Mouse (Mus musculus) kidney, embryonic 16.5 days (tissue): ENCODE data around the gene Arf3. TPM values are rescaled to one million over a fixed set of nuclear protein-coding genes. Genes with fewer than 3 reads are reported as not detected.

Experiments used
- ATAC-seq: fragments of 200-750 bp; cut with Nextera tagmentation; 2 replicates; pipeline ENCODE4 v1.8.0; 2017; ENCODE audit warnings: moderate TSS enrichment; ENCODE audit not compliant: low FRiP score, low TSS enrichment
- H3K27ac ChIP-seq: fragments of 300-500 bp; sonication (generic); 2 replicates; pipeline ENCODE4 v1.5.1; 2014; ENCODE audit warnings: low read length
- H3K27me3 ChIP-seq: fragments of 300-500 bp; sonication (generic); 2 replicates; pipeline ENCODE4 v1.6.1; 2014; ENCODE audit warnings: low read length, control low read depth, mixed read lengths; ENCODE audit not compliant: insufficient read depth
- H3K36me3 ChIP-seq: fragments of 300-500 bp; sonication (generic); 2 replicates; pipeline ENCODE4 v1.6.1; 2014; ENCODE audit warnings: low read length, control low read depth, mixed read lengths; ENCODE audit not compliant: insufficient read depth
- H3K4me1 ChIP-seq: fragments of 300-500 bp; sonication (generic); 2 replicates; pipeline ENCODE4 v1.6.1; 2014; ENCODE audit warnings: low read length, control low read depth, mixed read lengths; ENCODE audit not compliant: insufficient read depth
- H3K4me2 ChIP-seq: fragments of 300-500 bp; sonication (generic); replicated peaks from 2 replicates; pipeline ENCODE4 v1.6.1; 2014; ENCODE audit warnings: low read depth, low read length
- H3K4me3 ChIP-seq: fragments of 300-500 bp; sonication (generic); 2 replicates; pipeline ENCODE4 v1.5.1; 2014; ENCODE audit warnings: mild to moderate bottlenecking, low read length
- H3K9ac ChIP-seq: fragments of 300-500 bp; sonication (generic); replicated peaks from 2 replicates; pipeline ENCODE4 v1.6.1; 2014; ENCODE audit warnings: low read length
- H3K9me3 ChIP-seq: fragments of 300-500 bp; sonication (generic); 2 replicates; pipeline ENCODE4 v1.6.1; 2016; ENCODE audit warnings: low read length, control low read depth
- WGBS: fragments of 180-500 bp; shearing (Covaris S2); extraction: QIAGEN DNeasy Blood & Tissue Kit; methylation state at CpG from one replicate; pipeline ENCODE4 v1.1.7; 2014; 5-methylcytosine and 5-hydroxymethylcytosine counted together
- polyA plus RNA-seq: library from polyadenylated mRNA; unstranded; fragments of >200 nt; fragmentation: Nextera tagmentation; extraction: Ambion mirVana; gene quantifications from 2 replicates; pipeline ENCODE4 v1.2.1, GENCODE M21; 2015

Gene Arf3
- polyA plus RNA-seq, 1 experiment from 2014 or later, result 56.3 TPM

DNA sequence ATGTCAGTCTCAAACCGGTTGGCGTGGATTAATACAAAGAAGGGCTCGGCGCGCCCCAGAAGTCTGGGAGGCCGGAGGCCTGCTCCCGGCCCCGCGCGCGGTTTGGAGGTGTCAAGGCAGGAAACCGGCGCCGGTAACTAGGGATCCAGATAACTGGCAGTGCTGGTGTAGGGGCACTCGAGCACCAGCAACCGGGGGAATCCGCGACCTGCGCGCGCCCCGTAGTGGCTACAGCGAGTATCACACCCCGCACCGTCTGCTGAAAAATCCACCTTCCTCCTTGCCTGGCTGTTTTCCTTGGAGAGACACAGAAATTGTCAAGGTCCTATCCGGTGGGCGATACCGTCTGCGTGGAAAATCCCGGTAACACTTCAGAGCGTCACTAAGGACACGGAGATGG, 41.0 kb upstream of the Arf3 start:
- peak overlapping the region; percentile 33 for H3K4me2 ChIP-seq
- no peaks in the 10 kb centered on the region for H3K36me3 ChIP-seq
- ATAC-seq, result no peak
- no peaks in the 10 kb centered on the region for H3K9me3 ChIP-seq
- peaks cover 99% of the 10 kb centered on the region for H3K27me3 ChIP-seq
- no peak overlapping the region for H3K9ac ChIP-seq
- peak overlapping the region; percentile 18 for H3K4me3 ChIP-seq
- H3K27ac ChIP-seq, result no peak overlapping the region
- under 1% methylated on average over 32 of the region's 32 CpGs for whole genome bisulfite sequencing
- peaks cover 36% of the 10 kb centered on the region for H3K4me1 ChIP-seq

DNA sequence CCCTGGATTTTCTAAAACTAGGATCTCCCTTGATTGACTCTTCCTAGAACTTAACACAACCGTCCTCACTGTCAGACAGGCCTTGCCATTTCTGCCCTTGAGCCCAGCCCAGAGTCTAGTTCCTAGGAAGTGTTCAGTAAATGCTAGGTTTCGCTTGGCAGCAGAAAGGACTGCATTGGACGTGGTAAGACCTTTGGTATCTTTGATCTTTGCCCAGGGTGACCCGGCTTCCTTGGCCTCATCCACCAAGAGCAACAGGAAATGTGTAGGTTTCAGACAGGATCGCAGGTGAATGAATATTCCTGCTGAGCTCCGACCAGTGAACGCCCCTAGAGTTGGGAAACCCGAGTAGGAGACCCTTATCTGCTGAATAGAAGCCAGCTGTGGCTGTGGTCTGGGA, 39.9 kb upstream of the Arf3 start:
- Histone ChIP-seq H3K27me3 (peaks cover 99% of the 10 kb centered on the region), H3K4me2 (no peak overlapping the region), H3K4me1 (peaks cover 30% of the 10 kb centered on the region), H3K36me3 (no peaks in the 10 kb centered on the region), H3K4me3 (no peak overlapping the region), H3K27ac (no peak overlapping the region), H3K9ac (no peak overlapping the region), H3K9me3 (no peaks in the 10 kb centered on the region)
- ATAC-seq, result no peak
- 3% methylated on average over 8 of the region's 8 CpGs for WGBS

DNA sequence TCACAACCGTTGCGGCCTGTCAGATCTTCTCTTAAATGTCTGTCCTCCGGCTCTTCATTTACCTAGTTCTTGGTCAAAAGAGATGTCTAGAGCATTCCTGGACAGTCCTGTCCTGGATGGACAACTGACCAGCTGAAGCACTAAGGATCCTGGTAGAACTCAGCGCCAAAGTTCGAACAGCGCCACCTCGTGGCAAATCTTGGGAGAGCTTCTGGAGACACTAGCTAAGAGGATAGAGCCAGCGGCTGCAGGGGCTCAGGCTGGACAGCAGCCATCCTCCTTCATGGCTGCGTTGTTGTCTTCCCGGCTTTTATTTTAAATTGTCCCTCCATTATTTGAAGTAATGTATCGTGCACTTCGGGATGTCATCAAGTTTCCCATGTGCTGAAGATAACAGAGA, 36.4 kb upstream of the Arf3 start:
- H3K4me1 ChIP-seq, result peaks cover 7% of the 10 kb centered on the region; the same call in 1 of the 2 replicates
- peaks cover 98% of the 10 kb centered on the region for H3K27me3 ChIP-seq
- WGBS, result 8% methylated on average over 12 of the region's 12 CpGs
- H3K9ac ChIP-seq, result no peak overlapping the region
- H3K27ac ChIP-seq, result no peak overlapping the region
- H3K9me3 ChIP-seq, result no peaks in the 10 kb centered on the region
- peak; percentile 52; the same call in 1 of the 2 replicates for ATAC-seq
- H3K36me3 ChIP-seq, result no peaks in the 10 kb centered on the region
- H3K4me2 ChIP-seq, result no peak overlapping the region
- H3K4me3 ChIP-seq, result no peak overlapping the region

DNA sequence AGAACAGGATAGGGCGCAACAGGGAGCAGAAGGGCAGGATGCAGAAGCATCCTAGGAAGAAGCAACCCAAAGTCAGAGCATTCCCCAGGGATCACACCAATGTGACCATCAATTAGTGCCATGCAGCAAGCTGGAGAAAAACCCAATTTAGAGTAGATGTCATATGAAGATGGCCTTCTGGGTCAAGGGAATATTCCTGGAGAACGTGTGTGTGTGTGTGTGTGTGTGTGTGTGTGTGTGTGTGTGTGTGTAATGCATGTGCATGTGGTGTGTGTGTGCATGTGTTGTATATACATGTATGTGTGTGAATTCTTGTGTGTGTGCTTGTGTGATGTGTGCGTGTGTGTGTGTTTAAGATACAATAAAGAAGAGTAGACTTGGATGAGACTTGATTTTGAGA, 35.9 kb upstream of the Arf3 start:
- peaks cover 99% of the 10 kb centered on the region for H3K27me3 ChIP-seq
- no peak overlapping the region for H3K27ac ChIP-seq
- H3K36me3 ChIP-seq, result no peaks in the 10 kb centered on the region
- no peak overlapping the region for H3K4me2 ChIP-seq
- 41% methylated on average over 3 of the region's 3 CpGs for WGBS
- no peak overlapping the region for H3K4me3 ChIP-seq
- no peak overlapping the region for H3K9ac ChIP-seq
- H3K9me3 ChIP-seq, result no peaks in the 10 kb centered on the region
- H3K4me1 ChIP-seq, result peaks cover 7% of the 10 kb centered on the region; the same call in 1 of the 2 replicates
- no peak for ATAC-seq

DNA sequence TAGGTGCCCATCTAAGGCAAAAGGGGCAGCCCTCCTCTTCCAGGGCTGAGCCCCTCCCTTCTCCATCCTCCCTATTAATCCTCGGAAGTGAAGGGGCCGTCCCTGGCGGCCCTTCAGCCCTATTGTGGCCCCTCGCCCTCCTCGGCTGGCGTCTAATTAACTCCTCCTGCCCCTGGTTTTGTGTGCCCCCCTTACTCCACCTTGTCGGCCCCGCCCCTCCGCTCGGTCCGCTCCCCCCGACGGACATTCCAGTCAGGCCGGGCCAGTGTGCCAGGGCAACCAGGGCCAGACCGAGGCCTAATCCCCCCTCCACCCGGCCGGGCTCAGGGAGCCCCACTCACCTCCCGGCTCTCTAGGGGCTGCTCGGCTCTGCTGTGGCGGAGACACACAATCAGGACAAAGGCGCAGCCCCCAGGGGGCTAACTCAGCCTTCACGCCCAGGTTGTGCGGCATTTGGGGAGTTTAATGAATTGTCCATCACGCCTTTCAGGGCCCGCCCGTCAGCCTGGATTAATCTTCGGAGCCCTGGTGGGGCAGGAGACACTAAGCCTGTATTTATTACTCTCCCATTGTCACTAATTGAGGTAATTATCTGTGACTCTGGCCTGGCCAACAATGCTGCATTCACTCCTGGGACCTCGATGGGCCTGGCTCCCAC, 35.0 kb upstream of the Arf3 start:
- WGBS, result 1% methylated on average over 28 of the region's 28 CpGs
- ATAC-seq, result no peak
- H3K27me3 ChIP-seq, result peaks cover 99% of the 10 kb centered on the region

DNA sequence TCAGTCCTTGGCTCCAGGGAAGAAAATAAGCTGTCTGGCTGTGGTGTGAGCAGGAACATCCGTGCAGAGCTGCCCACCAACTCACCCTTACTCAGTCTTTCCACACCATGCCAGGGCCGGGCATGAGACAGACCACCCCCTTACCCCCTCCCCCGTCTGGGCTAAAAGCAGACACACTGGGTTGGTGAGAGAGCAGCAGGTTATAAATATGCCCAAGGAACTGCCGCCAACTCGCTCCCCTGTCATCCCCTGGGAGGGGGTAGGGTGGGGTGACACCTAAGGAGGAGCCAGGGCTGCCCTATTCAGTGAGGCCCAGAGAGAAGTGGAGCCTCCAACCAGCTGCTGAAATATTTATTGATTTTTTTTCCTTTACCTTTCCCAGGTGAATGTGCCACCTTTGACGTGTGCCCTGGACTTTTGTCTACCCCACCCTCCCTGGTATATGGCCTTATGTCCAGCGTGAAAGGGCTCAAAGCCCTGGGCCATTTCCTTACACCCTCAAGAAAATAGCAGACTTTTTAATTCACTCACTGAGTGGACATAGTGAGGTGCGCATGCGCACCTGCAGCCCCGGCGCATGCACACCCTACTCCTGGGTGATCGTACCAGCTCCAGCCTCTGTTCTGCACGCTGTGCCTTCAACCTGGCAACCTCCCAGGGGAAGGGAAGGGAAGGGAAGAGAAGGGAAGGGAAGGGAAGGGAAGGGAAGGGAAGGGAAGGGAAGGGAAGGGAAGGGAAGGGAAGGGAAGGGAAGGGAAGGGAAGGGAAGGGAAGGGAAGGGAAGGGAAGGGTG, 34.0 kb upstream of the Arf3 start:
- no peak overlapping the region for H3K9ac ChIP-seq
- H3K27me3 ChIP-seq, result peaks cover 99% of the 10 kb centered on the region
- peaks cover 17% of the 10 kb centered on the region for H3K4me1 ChIP-seq
- no peaks in the 10 kb centered on the region for H3K9me3 ChIP-seq
- H3K36me3 ChIP-seq, result no peaks in the 10 kb centered on the region
- no peak overlapping the region for H3K4me2 ChIP-seq
- 2% methylated on average over 12 of the region's 13 CpGs for WGBS
- no peak overlapping the region for H3K4me3 ChIP-seq
- ATAC-seq, result no peak
- H3K27ac ChIP-seq, result no peak overlapping the region

More for the DNA sequence above, 35.0 kb upstream of the Arf3 start:
- Histone ChIP-seq H3K27ac (no peak overlapping the region), H3K9ac (no peak overlapping the region), H3K36me3 (no peaks in the 10 kb centered on the region), H3K4me2 (no peak overlapping the region), H3K4me3 (no peak overlapping the region), H3K4me1 (peaks cover 9% of the 10 kb centered on the region), H3K9me3 (no peaks in the 10 kb centered on the region)

DNA sequence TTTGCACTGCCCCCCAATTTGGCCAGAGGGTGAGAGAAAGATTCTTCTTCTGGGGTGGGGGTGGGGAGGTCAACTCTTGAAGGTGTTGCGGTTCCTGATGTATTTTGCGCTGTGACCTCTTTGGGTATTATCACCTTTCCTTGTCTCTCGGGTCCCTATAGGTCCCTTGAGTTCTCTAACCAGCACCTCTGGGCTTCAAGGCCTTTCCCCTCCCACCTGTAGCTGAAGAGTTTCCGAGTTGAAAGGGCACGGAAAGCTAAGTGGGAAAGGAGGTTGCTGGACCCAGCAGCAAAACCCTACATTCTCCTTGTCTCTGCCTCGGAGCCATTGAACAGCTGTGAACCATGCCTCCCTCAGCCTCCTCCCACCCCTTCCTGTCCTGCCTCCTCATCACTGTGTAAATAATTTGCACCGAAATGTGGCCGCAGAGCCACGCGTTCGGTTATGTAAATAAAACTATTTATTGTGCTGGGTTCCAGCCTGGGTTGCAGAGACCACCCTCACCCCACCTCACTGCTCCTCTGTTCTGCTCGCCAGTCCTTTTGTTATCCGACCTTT, 30.2 kb upstream of the Arf3 start:
- Histone ChIP-seq H3K4me1 (peaks cover 33% of the 10 kb centered on the region), H3K9me3 (no peaks in the 10 kb centered on the region), H3K4me3 (peak overlapping the region; percentile 26; the same call in 1 of the 2 replicates), H3K27ac (no peak overlapping the region), H3K27me3 (peaks cover 100% of the 10 kb centered on the region), H3K9ac (no peak overlapping the region), H3K36me3 (no peaks in the 10 kb centered on the region), H3K4me2 (peak overlapping the region; percentile 33; the same call in 1 of the 2 replicates)
- no peak for ATAC-seq
- 2% methylated on average over 13 of the region's 13 CpGs for WGBS

DNA sequence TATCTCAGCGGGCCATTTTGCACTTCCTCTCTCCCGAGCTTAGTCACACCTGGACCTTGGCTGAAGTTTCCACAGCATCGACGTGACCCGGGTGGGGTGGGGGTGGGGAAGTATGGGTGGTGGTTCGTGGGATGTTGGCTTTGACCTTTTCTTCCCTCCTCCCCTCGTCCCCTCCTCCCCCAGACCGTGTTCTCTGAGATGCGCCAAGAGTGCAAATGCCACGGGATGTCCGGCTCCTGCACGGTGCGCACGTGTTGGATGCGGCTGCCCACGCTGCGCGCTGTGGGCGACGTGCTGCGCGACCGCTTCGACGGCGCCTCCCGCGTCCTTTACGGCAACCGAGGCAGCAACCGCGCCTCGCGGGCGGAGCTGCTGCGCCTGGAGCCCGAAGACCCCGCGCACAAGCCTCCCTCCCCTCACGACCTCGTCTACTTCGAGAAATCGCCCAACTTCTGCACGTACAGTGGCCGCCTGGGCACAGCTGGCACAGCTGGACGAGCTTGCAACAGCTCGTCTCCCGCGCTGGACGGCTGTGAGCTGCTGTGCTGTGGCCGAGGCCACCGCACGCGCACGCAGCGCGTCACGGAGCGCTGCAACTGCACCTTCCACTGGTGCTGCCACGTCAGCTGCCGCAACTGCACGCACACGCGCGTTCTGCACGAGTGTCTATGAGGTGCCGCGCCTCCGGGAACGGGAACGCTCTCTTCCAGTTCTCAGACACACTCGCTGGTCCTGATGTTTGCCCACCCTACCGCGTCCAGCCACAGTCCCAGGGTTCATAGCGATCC, 29.4 kb upstream of the Arf3 start:
- Histone ChIP-seq H3K36me3 (no peaks in the 10 kb centered on the region), H3K27ac (no peak overlapping the region), H3K27me3 (peaks cover 100% of the 10 kb centered on the region), H3K4me3 (peak overlapping the region; percentile 26), H3K4me2 (peak overlapping the region; percentile 33), H3K4me1 (peaks cover 29% of the 10 kb centered on the region), H3K9me3 (no peaks in the 10 kb centered on the region), H3K9ac (no peak overlapping the region)
- ATAC-seq, result no peak
- under 1% methylated on average over 74 of the region's 75 CpGs for WGBS

DNA sequence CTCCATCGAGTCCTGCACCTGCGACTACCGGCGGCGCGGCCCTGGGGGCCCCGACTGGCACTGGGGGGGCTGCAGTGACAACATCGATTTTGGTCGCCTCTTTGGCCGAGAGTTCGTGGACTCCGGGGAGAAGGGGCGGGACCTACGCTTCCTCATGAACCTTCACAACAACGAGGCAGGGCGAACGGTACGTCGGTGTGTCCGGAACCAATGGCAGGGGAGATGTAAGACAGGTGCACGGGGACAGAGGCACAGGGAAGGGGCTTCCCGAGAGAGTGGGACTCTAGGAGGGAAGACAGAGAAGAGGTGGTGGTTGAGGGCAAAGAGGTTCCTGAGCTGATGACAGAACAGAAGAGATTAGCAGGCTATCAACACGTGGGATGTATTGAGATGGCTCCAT, 28.8 kb upstream of the Arf3 start:
- Histone ChIP-seq H3K4me2 (no peak overlapping the region), H3K4me3 (peak overlapping the region; percentile 11; the same call in 1 of the 2 replicates), H3K27ac (no peak overlapping the region), H3K27me3 (peaks cover 96% of the 10 kb centered on the region), H3K36me3 (no peaks in the 10 kb centered on the region), H3K9me3 (no peaks in the 10 kb centered on the region), H3K9ac (no peak overlapping the region), H3K4me1 (peaks cover 29% of the 10 kb centered on the region)
- WGBS, result 2% methylated on average over 23 of the region's 23 CpGs
- no peak for ATAC-seq
